Mouse (Mus musculus): ENCODE data around the gene Siah2. TPM values are rescaled to one million over a fixed set of nuclear protein-coding genes. Genes with fewer than 3 reads are reported as not detected.
A peak's percentile ranks its signal among the peaks of the same experiment; 100 is the strongest.

Siah2 gene
- total RNA-seq, 4 experiments from 2014 or later = 13.7 to 17.1 (median 16.5) TPM

- no peak for DNase-seq (ENCODE audit: low spot score in 2 of 2)
Measured at GRCm38 (mm10) chr3:58671616-58672250, 20.5 kb downstream of the Siah2 start.

- DNase-seq (ENCODE audit: low spot score in 2 of 2) = no peak
Measured at GRCm38 (mm10) chr3:58663970-58664369, 28.2 kb downstream of the Siah2 start.

- DNase-seq (ENCODE audit: low spot score in 2 of 2) = no peak
Measured at GRCm38 (mm10) chr3:58660636-58661035, 31.6 kb downstream of the Siah2 start.

- DNase-seq (ENCODE audit: low spot score in 2 of 2) = no peak
Measured at GRCm38 (mm10) chr3:58657356-58657755, 34.8 kb downstream of the Siah2 start.

GRCm38 (mm10) chr3:58655362-58656130, 36.7 kb downstream of the Siah2 start:
- DNase-seq (ENCODE audit: low spot score in 2 of 2) = peak in 1 of 2 experiments; percentile 34

- no peak for DNase-seq (ENCODE audit: low spot score in 2 of 2)
Measured at GRCm38 (mm10) chr3:58653907-58654306, 38.3 kb downstream of the Siah2 start.

GRCm38 (mm10) chr3:58650328-58650727, 41.9 kb downstream of the Siah2 start:
- DNase-seq (ENCODE audit: low spot score in 2 of 2) = no peak

- DNase-seq (ENCODE audit: low spot score in 2 of 2) = no peak
Measured at GRCm38 (mm10) chr3:58647179-58647578, 45.0 kb downstream of the Siah2 start.

- no peak for DNase-seq (ENCODE audit: low spot score in 2 of 2)
Measured at GRCm38 (mm10) chr3:58646180-58646579, 46.0 kb downstream of the Siah2 start.

GRCm38 (mm10) chr3:58636406-58637295, 55.5 kb downstream of the Siah2 start, which contains the start of gene Erich6:
Gene Erich6 (minus strand): TSS chr3:58637207.
- DNase-seq (ENCODE audit: low spot score in 2 of 2) = peak; percentile 10 to 19

GRCm38 (mm10) chr3:58631693-58632092, 60.5 kb downstream of the Siah2 start:
- DNase-seq (ENCODE audit: low spot score in 2 of 2) = no peak

GRCm38 (mm10) chr3:58624981-58625380, 67.2 kb downstream of the Siah2 start:
- no peak for DNase-seq (ENCODE audit: low spot score in 2 of 2)

Other genes with a start within 250 kb of the Siah2 start
- 10 to 100 TPM; 42.9 to 56.9 (median 52.9) TPM for gene Eif2a, start 166.6 kb downstream of the Siah2 start, total RNA-seq (2022)
- 10 to 100 TPM; 19.8 to 21.4 (median 20.5) TPM for gene Serp1, start 166.5 kb downstream of the Siah2 start, total RNA-seq (2022)
- 100 to 1,000 TPM; 136 to 142 (median 137) TPM for gene Selenot, start 115.8 kb downstream of the Siah2 start, total RNA-seq (2022)
- 1 to 10 TPM; 1.0 to 1.9 (median 1.5) TPM for gene Erich6, start 55.2 kb downstream of the Siah2 start, total RNA-seq (2022)
- gene Mindy4b-ps, start 129.9 kb upstream of the Siah2 start, total RNA-seq (2022) = 1 to 10 TPM; 2.3 to 3.6 (median 2.4) TPM
- 1 to 10 TPM in 1 of 4 experiments, under 1 TPM in 3; 0.63 to 1.3 (median 0.85) TPM for gene Clrn1, start 192.9 kb upstream of the Siah2 start, total RNA-seq (2022)